Mouse (Mus musculus) midbrain, embryonic 15.5 days (tissue): ENCODE measurements around the gene Timp3. TPM values are rescaled to one million over a fixed set of nuclear protein-coding genes. Genes with fewer than 3 reads are reported as not detected.
"Not testable (repeated sequence)": the region's sequence is repeated elsewhere in the genome, so short reads cannot be mapped to it uniquely, and the experiment has no call there.

Experiments used
- ATAC-seq: fragments of 200-750 bp; cut with Nextera tagmentation; replicated peaks from 2 replicates; pipeline ENCODE4 v1.8.0; 2017; ENCODE audit warnings: moderate TSS enrichment
- H3K27ac ChIP-seq: fragments of 300-500 bp; sonication (generic); 2 replicates; pipeline ENCODE4 v1.5.1; 2015; ENCODE audit warnings: mild to moderate bottlenecking, inconsistent platforms
- H3K27me3 ChIP-seq: fragments of 300-500 bp; sonication (generic); replicated peaks from 2 replicates; pipeline ENCODE4 v1.6.1; 2015; ENCODE audit warnings: inconsistent platforms
- H3K36me3 ChIP-seq: fragments of 300-500 bp; sonication (generic); replicated peaks from 2 replicates; pipeline ENCODE4 v1.6.1; 2015; ENCODE audit warnings: inconsistent platforms
- H3K4me1 ChIP-seq: fragments of 300-500 bp; sonication (generic); 2 replicates; pipeline ENCODE4 v1.6.1; 2015; ENCODE audit warnings: inconsistent platforms
- H3K4me2 ChIP-seq: fragments of 300-500 bp; sonication (generic); 2 replicates; pipeline ENCODE4 v1.6.1; 2015; ENCODE audit warnings: inconsistent platforms, mild to moderate bottlenecking, moderate library complexity
- H3K4me3 ChIP-seq: fragments of 300-500 bp; sonication (generic); 2 replicates; pipeline ENCODE4 v1.5.1; 2015; ENCODE audit warnings: mild to moderate bottlenecking, inconsistent platforms
- H3K9ac ChIP-seq: fragments of 300-500 bp; sonication (generic); 2 replicates; pipeline ENCODE4 v1.6.1; 2015; ENCODE audit warnings: mild to moderate bottlenecking, inconsistent platforms
- H3K9me3 ChIP-seq: fragments of 300-500 bp; sonication (generic); 2 replicates; pipeline ENCODE4 v1.6.1; 2016; ENCODE audit warnings: inconsistent platforms
- WGBS: fragments of 180-500 bp; shearing (Covaris S2); methylation state at CpG from one replicate; pipeline ENCODE4 v1.1.7; 2015; ENCODE audit warnings: mixed read lengths; 5-methylcytosine and 5-hydroxymethylcytosine counted together
- polyA plus RNA-seq: library from polyadenylated mRNA; unstranded; fragments of >200 nt; fragmentation: Nextera tagmentation; extraction: Ambion mirVana; gene quantifications from 2 replicates; pipeline ENCODE4 v1.2.1, GENCODE M21; 2015

Gene Timp3
- polyA plus RNA-seq, 1 experiment from 2014 or later, result 31.1 TPM

GRCm38 (mm10) chr10:86365632-86366092 is 65.5 kb downstream of the Timp3 start:
- Histone ChIP-seq H3K9ac (no peak overlapping the region), H3K4me3 (no peak overlapping the region), H3K9me3 (no peaks in the 10 kb centered on the region), H3K4me2 (no peak overlapping the region), H3K27ac (no peak overlapping the region), H3K36me3 (no peaks in the 10 kb centered on the region), H3K4me1 (0 out of 2 replicates have a peak, but pooled peaks cover 3% of the 10 kb centered on the region), H3K27me3 (no peaks in the 10 kb centered on the region)
- ATAC-seq, result peak; percentile 62
- WGBS, result 57% methylated on average over 5 of the region's 5 CpGs

- no peaks in the 10 kb centered on the region for H3K27me3 ChIP-seq
- H3K27ac ChIP-seq, result no peak overlapping the region
- ATAC-seq, result no peak
- H3K4me3 ChIP-seq, result no peak overlapping the region
- H3K9ac ChIP-seq, result no peak overlapping the region
- WGBS, result 89% methylated on average over 4 of the region's 4 CpGs
- no peak overlapping the region for H3K4me2 ChIP-seq
- H3K36me3 ChIP-seq, result no peaks in the 10 kb centered on the region
- 0 out of 2 replicates have a peak, but pooled peaks cover 3% of the 10 kb centered on the region for H3K4me1 ChIP-seq
- H3K9me3 ChIP-seq, result no peaks in the 10 kb centered on the region
Observed at GRCm38 (mm10) chr10:86367346-86367745, 67.2 kb downstream of the Timp3 start.

- no peak for ATAC-seq
- no peaks in the 10 kb centered on the region for H3K27me3 ChIP-seq
- 89% methylated on average over 12 of the region's 12 CpGs for WGBS
- H3K27ac ChIP-seq, result no peak overlapping the region
- no peak overlapping the region for H3K9ac ChIP-seq
- H3K4me2 ChIP-seq, result no peak overlapping the region
- no peak overlapping the region for H3K4me3 ChIP-seq
- H3K36me3 ChIP-seq, result no peaks in the 10 kb centered on the region
- H3K9me3 ChIP-seq, result no peaks in the 10 kb centered on the region
- 0 out of 2 replicates have a peak, but pooled peaks cover 3% of the 10 kb centered on the region for H3K4me1 ChIP-seq
Observed at GRCm38 (mm10) chr10:86368811-86369210, 68.6 kb downstream of the Timp3 start.

GRCm38 (mm10) chr10:86369346-86369745 is 69.2 kb downstream of the Timp3 start:
- no peak overlapping the region for H3K4me3 ChIP-seq
- H3K9me3 ChIP-seq, result no peaks in the 10 kb centered on the region
- H3K4me2 ChIP-seq, result no peak overlapping the region
- 81% methylated on average over 4 of the region's 4 CpGs for WGBS
- no peak overlapping the region for H3K9ac ChIP-seq
- H3K36me3 ChIP-seq, result no peaks in the 10 kb centered on the region
- H3K4me1 ChIP-seq, result 0 out of 2 replicates have a peak, but pooled peaks cover 3% of the 10 kb centered on the region
- no peak overlapping the region for H3K27ac ChIP-seq
- ATAC-seq, result no peak
- H3K27me3 ChIP-seq, result no peaks in the 10 kb centered on the region

- H3K4me1 ChIP-seq, result peaks cover 2% of the 10 kb centered on the region
- no peaks in the 10 kb centered on the region for H3K36me3 ChIP-seq
- no peak overlapping the region for H3K4me3 ChIP-seq
- no peak overlapping the region for H3K4me2 ChIP-seq
- H3K27me3 ChIP-seq, result no peaks in the 10 kb centered on the region
- H3K27ac ChIP-seq, result no peak overlapping the region
- H3K9me3 ChIP-seq, result no peaks in the 10 kb centered on the region
- no peak overlapping the region for H3K9ac ChIP-seq
- no peak for ATAC-seq
Observed at GRCm38 (mm10) chr10:86371561-86371960, 71.4 kb downstream of the Timp3 start.

GRCm38 (mm10) chr10:86374061-86374460 is 73.9 kb downstream of the Timp3 start:
- Histone ChIP-seq H3K36me3 (no peaks in the 10 kb centered on the region), H3K4me2 (no peak overlapping the region), H3K9ac (no peak overlapping the region), H3K27ac (no peak overlapping the region), H3K4me3 (no peak overlapping the region), H3K9me3 (no peaks in the 10 kb centered on the region), H3K27me3 (no peaks in the 10 kb centered on the region), H3K4me1 (peaks cover 6% of the 10 kb centered on the region)
- no peak for ATAC-seq
- 90% methylated on average over 2 of the region's 2 CpGs for WGBS

GRCm38 (mm10) chr10:86375903-86376302 is 75.7 kb downstream of the Timp3 start:
- Histone ChIP-seq H3K36me3 (no peaks in the 10 kb centered on the region), H3K27ac (no peak overlapping the region), H3K9ac (no peak overlapping the region), H3K4me2 (no peak overlapping the region), H3K27me3 (no peaks in the 10 kb centered on the region), H3K4me3 (no peak overlapping the region), H3K9me3 (no peaks in the 10 kb centered on the region), H3K4me1 (peaks cover 6% of the 10 kb centered on the region)
- WGBS, result 67% methylated on average over 11 of the region's 11 CpGs
- peak; percentile 50 for ATAC-seq

GRCm38 (mm10) chr10:86376392-86377185 is 76.4 kb downstream of the Timp3 start:
- Histone ChIP-seq H3K9me3 (no peaks in the 10 kb centered on the region), H3K4me2 (no peak overlapping the region), H3K4me3 (no peak overlapping the region), H3K27me3 (no peaks in the 10 kb centered on the region), H3K27ac (peak overlapping the region; percentile 65), H3K9ac (no peak overlapping the region), H3K4me1 (peaks cover 6% of the 10 kb centered on the region), H3K36me3 (no peaks in the 10 kb centered on the region)
- ATAC-seq, result peak; percentile 85
- 58% methylated on average over 8 of the region's 8 CpGs for WGBS

GRCm38 (mm10) chr10:86378803-86379202 is 78.6 kb downstream of the Timp3 start:
- H3K9me3 ChIP-seq, H3K27me3 ChIP-seq, H3K27ac ChIP-seq, H3K9ac ChIP-seq, H3K4me3 ChIP-seq, H3K4me1 ChIP-seq, H3K36me3 ChIP-seq, H3K4me2 ChIP-seq, ATAC-seq: not testable (repeated sequence)
- 80% methylated on average over 2 of the region's 2 CpGs for WGBS

GRCm38 (mm10) chr10:86380626-86381025 is 80.5 kb downstream of the Timp3 start:
- ATAC-seq, result no peak
- no peak overlapping the region for H3K4me3 ChIP-seq
- H3K4me1 ChIP-seq, result peaks cover 6% of the 10 kb centered on the region
- WGBS, result 91% methylated on average over 2 of the region's 2 CpGs
- no peaks in the 10 kb centered on the region for H3K36me3 ChIP-seq
- H3K4me2 ChIP-seq, result no peak overlapping the region
- no peak overlapping the region for H3K9ac ChIP-seq
- H3K27ac ChIP-seq, result no peak overlapping the region
- H3K9me3 ChIP-seq, result no peaks in the 10 kb centered on the region
- no peaks in the 10 kb centered on the region for H3K27me3 ChIP-seq

GRCm38 (mm10) chr10:86381150-86381921 is 81.2 kb downstream of the Timp3 start:
- Histone ChIP-seq H3K9me3 (no peaks in the 10 kb centered on the region), H3K4me1 (peaks cover 6% of the 10 kb centered on the region), H3K9ac (no peak overlapping the region), H3K27me3 (no peaks in the 10 kb centered on the region), H3K4me3 (no peak overlapping the region), H3K4me2 (no peak overlapping the region), H3K36me3 (no peaks in the 10 kb centered on the region), H3K27ac (no peak overlapping the region)
- no peak for ATAC-seq
- WGBS, result 76% methylated on average over 9 of the region's 9 CpGs

- 34% methylated on average over 2 of the region's 2 CpGs for WGBS
- no peak overlapping the region for H3K27ac ChIP-seq
- H3K4me1 ChIP-seq, result 0 out of 2 replicates have a peak, but pooled peaks cover under 1% of the 10 kb centered on the region
- H3K36me3 ChIP-seq, result no peaks in the 10 kb centered on the region
- H3K4me2 ChIP-seq, result no peak overlapping the region
- no peaks in the 10 kb centered on the region for H3K27me3 ChIP-seq
- no peaks in the 10 kb centered on the region for H3K9me3 ChIP-seq
- no peak overlapping the region for H3K9ac ChIP-seq
- ATAC-seq, result no peak
- no peak overlapping the region for H3K4me3 ChIP-seq
Observed at GRCm38 (mm10) chr10:86381922-86382260, 81.7 kb downstream of the Timp3 start.
